Mouse (Mus musculus): ENCODE measurements around the gene Gm21974.
A peak's percentile ranks its signal among the peaks of the same experiment; 100 is the strongest.
"Not testable (repeated sequence)": the region's sequence is repeated elsewhere in the genome, so short reads cannot be mapped to it uniquely, and the experiment has no call there.

The Gm21974 gene

DNA sequence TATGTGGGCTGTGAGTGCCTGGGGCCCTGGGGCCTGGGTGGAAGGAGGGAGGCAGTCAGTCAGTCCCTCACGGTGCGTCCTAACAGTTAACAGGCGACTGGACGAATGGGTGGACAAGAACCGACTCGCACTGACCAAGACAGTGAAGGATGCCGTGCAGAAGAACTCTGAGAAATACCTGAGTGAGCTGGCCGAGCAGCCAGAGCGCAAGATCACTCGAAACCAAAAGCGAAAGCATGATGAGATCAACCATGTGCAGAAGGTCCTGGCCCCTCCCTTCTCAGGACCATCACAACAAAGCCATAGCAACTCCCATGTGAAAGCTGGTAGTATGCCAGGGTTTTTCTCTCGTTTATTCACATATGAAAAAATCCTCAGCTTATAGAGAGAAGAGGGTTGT lies 20.0 kb upstream of the Gm21974 start:
- no peak for DNase-seq (ENCODE audit: low spot score in 2 of 2)

DNA sequence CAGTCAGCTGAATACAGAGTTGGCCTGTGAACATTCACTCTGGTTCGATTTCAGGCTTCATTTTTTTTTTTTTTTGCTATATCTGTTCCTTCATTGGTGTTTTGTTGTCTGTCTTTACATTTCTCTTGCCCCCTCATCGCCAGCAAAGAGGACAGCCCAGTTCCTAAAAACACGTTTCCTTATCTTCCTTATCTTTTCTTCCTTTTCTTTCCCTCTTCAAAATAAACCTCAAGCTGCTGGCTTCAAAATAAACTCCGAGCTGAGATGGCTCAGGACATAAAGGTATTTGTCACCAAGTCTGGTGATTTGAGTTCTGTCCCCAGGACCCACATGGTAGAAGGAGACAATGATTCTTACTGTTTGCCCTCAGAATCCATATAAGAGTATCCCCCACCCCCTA lies 17.7 kb upstream of the Gm21974 start:
- no peak for DNase-seq (ENCODE audit: low spot score in 2 of 2)

DNA sequence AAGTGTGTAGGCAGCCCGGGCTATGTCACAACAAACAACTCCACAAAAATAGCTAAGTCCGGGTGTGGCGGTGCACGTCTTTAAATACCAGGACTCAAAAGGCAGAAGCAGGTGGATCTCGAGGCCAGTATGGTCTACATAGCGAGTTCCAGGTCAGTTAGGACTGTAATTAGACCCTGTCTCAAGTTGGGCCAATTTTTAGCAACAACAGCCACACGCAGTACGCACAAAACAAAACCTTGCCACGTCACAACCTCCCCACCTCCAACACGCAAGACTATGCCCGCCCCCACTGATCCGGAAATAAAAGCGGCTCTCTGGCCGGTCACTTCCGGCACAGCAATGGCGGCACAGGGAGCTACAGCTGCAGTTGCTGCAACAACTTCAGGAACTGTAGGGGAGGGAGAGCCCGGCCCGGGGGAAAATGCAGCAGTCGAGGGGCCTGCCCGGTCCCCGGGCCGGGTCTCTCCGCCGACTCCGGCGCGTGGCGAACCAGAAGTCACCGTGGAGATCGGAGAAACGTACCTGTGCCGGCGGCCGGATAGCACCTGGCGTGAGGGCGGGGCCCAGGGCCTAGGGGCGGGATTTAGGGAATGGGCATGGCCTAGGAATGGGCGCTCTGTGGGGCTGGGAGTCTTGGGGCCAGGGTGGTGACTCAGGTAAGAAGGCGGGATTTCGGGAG lies 17.1 kb upstream of the Gm21974 start, which contains the start of gene Kat8:
Gene Kat8 (plus strand): TSS at position 327 of the 682 bp plus-strand sequence.
- peak; percentile 85 to 90 for DNase-seq (ENCODE audit: low spot score in 2 of 2)

GRCm38 (mm10) chr7:127908656-127909055 lies 13.4 kb upstream of the Gm21974 start:
- DNase-seq (ENCODE audit: low spot score in 2 of 2) = no peak

DNA sequence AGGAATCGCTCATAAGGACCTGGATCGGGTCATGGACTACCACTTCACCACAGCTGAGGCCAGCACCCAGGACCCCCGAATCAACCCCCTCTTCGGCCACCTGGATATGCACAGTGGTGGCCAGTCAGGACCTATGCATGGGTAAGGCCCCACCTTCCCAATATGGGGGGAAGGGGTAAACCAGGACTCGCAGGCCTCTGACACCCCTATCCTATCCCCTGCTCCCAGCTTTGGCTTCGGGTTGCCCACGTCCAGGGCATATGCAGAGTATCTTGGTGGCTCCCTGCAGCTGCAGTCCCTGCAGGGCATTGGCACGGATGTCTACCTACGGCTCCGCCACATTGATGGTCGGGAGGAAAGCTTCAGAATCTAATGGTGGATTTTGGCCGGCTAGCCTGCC lies 12.7 kb upstream of the Gm21974 start:
- no peak for DNase-seq (ENCODE audit: low spot score in 2 of 2)

DNA sequence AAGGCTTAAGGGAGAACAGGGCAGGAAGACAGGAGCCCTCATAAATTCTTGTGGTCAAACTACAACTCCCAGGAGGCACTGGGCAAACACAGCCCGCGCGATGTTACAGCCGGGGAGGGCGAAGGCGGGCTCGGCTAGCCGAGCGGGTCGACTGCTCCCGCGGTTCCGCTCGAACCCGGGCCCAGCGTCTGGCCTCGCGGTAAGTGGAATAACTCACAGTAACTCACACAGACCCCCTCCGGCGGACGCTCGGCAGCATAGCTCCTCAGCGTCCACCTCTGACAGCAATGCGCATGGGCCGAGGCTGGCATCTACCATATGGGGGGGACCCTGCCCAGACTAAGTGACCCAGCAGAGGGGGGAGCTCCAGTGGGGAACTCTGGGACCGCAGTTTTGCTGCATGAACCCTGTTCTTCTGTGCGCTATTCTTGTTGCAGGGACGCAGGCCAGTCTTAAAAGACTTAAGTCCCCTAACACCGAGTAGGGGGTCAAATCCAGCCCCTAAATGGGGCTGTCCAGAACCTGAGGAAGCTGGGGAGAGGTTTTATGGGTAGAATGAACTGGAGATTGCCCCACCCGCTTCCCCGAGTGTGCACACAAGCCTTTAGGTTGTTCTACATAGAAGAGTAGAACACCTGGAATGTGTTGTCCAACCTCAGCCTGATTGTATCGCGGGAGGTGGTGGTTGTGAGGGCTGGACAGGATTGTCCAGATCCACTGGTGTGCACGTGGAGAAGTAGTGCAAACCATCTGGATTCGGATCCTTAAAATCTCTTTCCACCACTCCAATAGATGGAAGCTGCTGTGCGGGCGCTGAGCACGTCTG lies 8.9 kb upstream of the Gm21974 start, which contains the start of gene Bckdk:
Gene Bckdk (plus strand): TSS at position 112 of the 826 bp plus-strand sequence.
- DNase-seq (ENCODE audit: low spot score in 2 of 2) = peak; percentile 72 to 85

- DNase-seq (ENCODE audit: low spot score in 2 of 2) = no peak
Observed at GRCm38 (mm10) chr7:127901772-127902171, 6.5 kb upstream of the Gm21974 start.

DNA sequence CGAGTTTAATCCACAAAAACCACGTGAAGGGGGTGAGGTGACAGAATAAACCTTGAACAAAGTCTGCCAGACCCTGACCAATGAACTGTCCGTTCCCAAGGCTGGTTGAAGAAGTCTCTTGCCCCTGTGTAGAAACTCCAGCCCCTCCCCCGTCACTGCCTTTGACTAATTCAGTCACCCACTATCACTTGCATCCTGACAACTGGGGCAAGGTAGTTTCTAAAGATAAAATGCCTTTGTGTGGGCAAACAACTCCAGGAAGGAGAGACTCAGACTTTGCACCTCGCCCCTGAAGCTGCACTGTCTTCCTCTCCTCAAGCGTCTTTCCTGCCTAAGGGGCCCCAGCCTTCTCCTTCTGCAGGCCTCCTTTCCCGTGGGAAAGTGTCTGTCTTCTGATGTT lies 4.7 kb upstream of the Gm21974 start:
- no peak for DNase-seq (ENCODE audit: low spot score in 2 of 2)

DNA sequence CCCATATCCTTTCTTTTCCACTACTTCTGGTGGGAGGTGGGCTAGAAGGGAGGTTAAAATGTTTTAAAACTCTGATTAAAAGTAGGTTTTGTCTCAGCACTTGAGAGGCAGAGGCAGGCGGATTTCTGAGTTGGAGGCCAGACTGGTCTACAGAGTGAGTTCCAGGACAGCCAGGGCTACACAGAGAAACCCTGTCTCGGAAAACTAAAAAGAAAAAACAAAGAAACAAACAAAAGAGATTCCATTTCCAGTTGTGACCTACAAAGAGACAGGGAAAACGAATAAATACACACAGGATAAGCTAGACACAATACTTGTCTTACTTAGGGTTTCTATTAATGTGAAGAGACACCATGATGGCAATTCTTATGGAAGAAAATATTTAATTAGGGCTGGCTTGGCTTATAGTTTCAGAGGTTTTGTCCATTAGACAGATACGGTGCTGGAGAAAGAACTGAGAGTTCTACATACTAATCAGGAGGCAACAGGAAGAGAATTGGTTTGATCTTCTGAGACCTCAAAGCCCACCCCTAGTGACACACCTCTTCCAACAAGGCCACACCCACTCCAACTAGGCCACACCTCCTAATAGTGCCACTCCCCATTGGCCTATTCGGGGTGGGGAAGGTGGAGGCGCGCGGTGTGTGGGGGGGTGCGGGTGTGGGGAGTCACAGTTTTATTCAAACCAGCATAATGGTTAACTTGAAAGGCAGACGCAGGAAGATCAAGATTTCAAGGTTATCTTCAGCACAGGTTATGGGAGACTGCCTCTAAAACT lies 3.1 kb upstream of the Gm21974 start:
- DNase-seq (ENCODE audit: low spot score in 2 of 2) = no peak

- DNase-seq (ENCODE audit: low spot score in 2 of 2) = no peak
Observed at GRCm38 (mm10) chr7:127897542-127897941, 2.3 kb upstream of the Gm21974 start.

DNA sequence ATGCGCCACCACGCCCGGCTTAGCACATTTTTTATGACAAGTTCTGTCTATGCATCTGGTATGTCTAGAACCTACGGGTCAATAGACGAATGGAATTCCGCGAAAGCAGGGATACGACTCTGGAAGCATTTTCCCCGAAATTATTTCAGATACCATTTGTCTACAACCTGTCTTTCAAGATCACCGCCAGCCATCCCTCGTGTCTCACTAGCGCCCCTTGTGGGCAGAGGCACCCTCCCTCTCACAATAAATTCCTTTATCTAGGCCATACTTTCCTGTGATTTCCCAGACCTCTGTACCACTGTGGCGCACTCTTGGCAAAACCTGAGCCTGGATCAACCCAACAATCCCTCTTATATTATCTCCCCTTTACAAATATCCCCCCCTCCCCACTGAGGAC lies 1.1 kb upstream of the Gm21974 start:
- DNase-seq (ENCODE audit: low spot score in 2 of 2) = peak; percentile 33 to 52

GRCm38 (mm10) chr7:127895891-127896290 lies 637 bp upstream of the Gm21974 start:
- DNase-seq (ENCODE audit: low spot score in 2 of 2) = not testable (repeated sequence)

DNA sequence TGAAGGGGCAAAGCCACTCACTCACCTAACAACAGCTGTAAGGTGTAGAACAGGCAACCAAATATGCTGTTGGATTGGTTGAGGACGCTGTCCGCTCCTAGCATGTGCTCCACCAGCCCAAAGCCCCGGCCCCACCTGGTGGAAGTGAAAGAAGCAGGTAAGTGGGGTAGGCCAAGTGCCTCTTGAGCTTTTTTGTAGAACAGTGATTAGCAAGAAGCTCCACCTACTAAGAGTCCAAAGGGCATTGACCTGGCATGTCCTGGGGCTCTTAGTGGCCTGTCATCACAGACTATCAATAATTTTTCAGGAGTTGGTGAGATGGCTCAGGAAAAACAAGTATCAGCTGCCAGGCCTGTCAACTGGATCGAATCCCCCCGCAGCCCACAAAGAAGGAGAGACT lies 774 bp downstream of the Gm21974 start:
- DNase-seq (ENCODE audit: low spot score in 2 of 2) = no peak

DNA sequence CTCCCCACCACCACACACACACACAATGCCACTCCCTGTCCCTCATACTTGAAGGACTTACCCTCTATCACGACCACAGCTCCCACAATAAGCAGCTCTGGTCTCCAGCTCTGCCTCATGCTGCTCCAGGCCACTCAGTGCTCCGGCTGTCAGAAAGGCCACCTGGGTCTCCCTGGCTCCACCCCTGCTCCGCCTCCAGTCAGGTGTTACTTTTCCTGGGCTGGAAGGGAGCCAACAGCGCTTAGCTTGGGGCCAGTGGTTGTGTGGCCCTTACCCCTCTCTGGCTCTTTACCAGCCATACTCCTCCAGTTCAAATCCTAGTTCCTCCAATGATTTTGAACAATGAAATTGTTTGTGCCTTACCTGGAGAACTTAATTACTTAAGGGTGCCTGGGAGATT lies 4.5 kb downstream of the Gm21974 start, which contains the start of gene Prss53:
Gene Prss53 (minus strand): TSS at position 173 of the 400 bp plus-strand sequence.
- DNase-seq (ENCODE audit: low spot score in 2 of 2) = no peak

DNA sequence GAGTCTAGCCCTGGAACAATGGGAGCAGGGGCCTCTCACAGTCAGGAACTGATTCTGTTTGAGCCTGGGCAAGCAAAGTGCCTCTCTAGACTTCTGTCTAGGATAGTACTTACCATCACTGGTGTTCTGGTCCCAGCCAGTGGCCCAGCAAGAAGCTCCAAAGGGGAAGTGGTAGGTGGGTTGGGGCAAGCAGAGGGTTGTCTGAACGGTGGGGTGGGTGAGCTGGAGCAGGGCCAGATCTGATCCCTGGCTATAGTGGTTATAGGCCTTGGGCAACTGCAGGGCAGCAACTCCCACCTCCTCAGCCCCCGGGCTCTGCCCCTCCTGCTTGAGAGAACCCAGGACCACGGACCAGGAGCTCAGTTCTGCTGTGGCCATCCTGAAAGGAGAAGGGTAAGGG lies 6.4 kb downstream of the Gm21974 start:
- no peak for DNase-seq (ENCODE audit: low spot score in 2 of 2)

- DNase-seq (ENCODE audit: low spot score in 2 of 2) = no peak
Observed at GRCm38 (mm10) chr7:127887781-127888180, 7.5 kb downstream of the Gm21974 start.

DNA sequence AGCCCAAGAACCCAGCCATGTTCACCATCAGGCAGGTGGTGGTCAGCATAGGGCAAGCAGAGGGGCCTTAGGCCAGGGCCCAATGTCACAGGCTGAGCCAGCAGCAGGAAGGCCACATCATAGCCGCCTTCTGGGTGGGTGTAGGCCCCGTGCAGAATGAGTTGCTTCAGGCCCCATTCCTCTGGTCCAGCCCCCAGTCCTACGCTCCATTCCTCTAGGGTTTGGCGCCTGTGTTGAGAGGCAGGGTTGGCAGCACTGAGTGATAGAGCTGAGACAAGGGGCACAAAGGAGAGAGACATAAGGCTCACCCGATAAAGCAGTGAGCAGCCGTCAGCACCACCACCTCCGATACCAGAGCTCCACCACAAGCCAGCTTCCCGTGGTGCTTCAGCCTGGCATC lies 8.1 kb downstream of the Gm21974 start:
- DNase-seq (ENCODE audit: low spot score in 2 of 2) = no peak

DNA sequence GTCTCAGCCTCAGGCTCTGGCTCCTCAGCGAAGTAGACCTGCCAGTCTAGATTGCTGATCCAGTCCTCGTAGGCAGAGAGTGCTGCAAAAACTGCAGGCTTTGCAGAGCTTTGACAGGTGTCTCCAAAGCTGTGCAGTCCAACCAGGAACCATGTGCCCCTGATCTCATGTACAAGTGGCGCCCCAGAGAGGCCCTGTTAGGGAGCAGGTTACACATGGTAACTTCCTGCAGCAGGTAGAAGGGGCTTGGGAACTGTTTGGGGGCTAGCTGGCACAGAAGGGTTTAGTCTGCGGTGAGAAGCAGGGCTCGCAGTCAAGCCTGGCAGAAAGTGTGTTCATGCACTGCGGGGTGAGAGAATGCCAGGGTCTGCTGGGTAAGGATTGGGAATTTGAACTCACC lies 8.7 kb downstream of the Gm21974 start:
- DNase-seq (ENCODE audit: low spot score in 2 of 2) = no peak

GRCm38 (mm10) chr7:127885951-127886350 lies 9.3 kb downstream of the Gm21974 start:
- peak in 1 of 2 experiments; percentile 35 for DNase-seq (ENCODE audit: low spot score in 2 of 2)

DNA sequence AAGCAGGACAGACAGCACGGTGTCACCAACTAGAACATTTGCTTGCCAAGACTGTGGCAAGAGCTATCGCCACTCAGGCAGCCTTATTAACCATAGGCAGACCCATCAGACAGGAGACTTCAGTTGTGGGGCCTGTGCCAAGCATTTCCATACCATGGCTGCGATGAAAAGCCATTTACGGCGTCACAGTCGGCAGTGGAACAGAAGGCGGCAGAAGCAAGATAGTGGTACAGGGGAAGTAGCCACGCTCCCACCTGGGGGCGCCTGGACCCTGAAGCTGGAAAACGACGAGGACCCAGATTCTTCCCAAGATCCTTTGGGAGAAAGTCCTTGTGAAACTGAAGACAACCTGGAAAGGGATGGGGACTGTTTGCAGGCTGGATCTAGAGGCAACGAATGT lies 14.8 kb downstream of the Gm21974 start:
- no peak for DNase-seq (ENCODE audit: low spot score in 2 of 2)

GRCm38 (mm10) chr7:127879301-127879700 lies 16.0 kb downstream of the Gm21974 start:
- no peak for DNase-seq (ENCODE audit: low spot score in 2 of 2)

Data from right cerebral cortex, adult 2 months (tissue).